Mouse (Mus musculus) CH12.LX (cell line): Measurements from ENCODE around the gene Ntn3.

Experiments
- CTCF ChIP-seq, 2 experiments: IDR thresholded peaks in 1 of 2; conservative IDR thresholded peaks in 1 of 2; 2 replicates each; pipeline ENCODE4 v1.5.1; 2011 to 2012; ENCODE audit warnings: low read depth in 2 of 2, low read length in 2 of 2, improper control_type of control experiment in 1 of 2, inconsistent platforms in 1 of 2, mild to moderate bottlenecking in 1 of 2, moderate library complexity in 1 of 2
- MYC ChIP-seq: IDR thresholded peaks from 2 replicates; pipeline ENCODE4 v1.6.1; 2011; ENCODE audit warnings: low read depth, mild to moderate bottlenecking, improper control_type of control experiment, low read length
- POLR2A ChIP-seq: IDR thresholded peaks from 2 replicates; pipeline ENCODE4 v1.6.1; 2011; ENCODE audit warnings: low read depth, mild to moderate bottlenecking, improper control_type of control experiment, low read length
- POLR2AphosphoS2 ChIP-seq: IDR thresholded peaks from 2 replicates; pipeline ENCODE4 v1.6.1; 2011; ENCODE audit warnings: low read depth, low read length, improper control_type of control experiment
- RCOR1 ChIP-seq: conservative IDR thresholded peaks from 2 replicates; pipeline ENCODE4 v1.6.1; 2012; ENCODE audit warnings: low read depth, mild to moderate bottlenecking, inconsistent platforms, low read length, improper control_type of control experiment
- SIN3A ChIP-seq: IDR thresholded peaks from 2 replicates; pipeline ENCODE4 v1.6.1; 2012; ENCODE audit warnings: low read length, improper control_type of control experiment, inconsistent platforms
- SMC3 ChIP-seq: IDR thresholded peaks from 2 replicates; pipeline ENCODE4 v1.6.1; 2011; ENCODE audit warnings: low read depth, low read length, improper control_type of control experiment
- UBTF ChIP-seq: IDR thresholded peaks from 2 replicates; pipeline ENCODE4 v1.6.1; 2012; ENCODE audit warnings: low read depth, mild to moderate bottlenecking, inconsistent platforms, low read length, improper control_type of control experiment, moderate library complexity
- ZC3H11A ChIP-seq: IDR thresholded peaks from 2 replicates; pipeline ENCODE4 v1.6.1; 2012; ENCODE audit warnings: low read depth, mild to moderate bottlenecking, inconsistent platforms, low read length, improper control_type of control experiment
- ZMIZ1 ChIP-seq: IDR thresholded peaks from 2 replicates; pipeline ENCODE4 v1.6.1; 2012; ENCODE audit warnings: low read depth, mild to moderate bottlenecking, inconsistent platforms, low read length, improper control_type of control experiment

- TF ChIP-seq UBTF: no peak
- no peak for TF ChIP-seq POLR2AphosphoS2
- no peak for TF ChIP-seq POLR2A
- TF ChIP-seq SMC3: no peak
- no peak for TF ChIP-seq MYC
- TF ChIP-seq CTCF (conservative IDR thresholded peaks at IDR 0.05 in 1 of 2, IDR thresholded peaks at IDR 0.05 in 1 of 2; ENCODE audit: low read depth in 2 of 2, low read length in 2 of 2): no peak
- no peak for TF ChIP-seq RCOR1
- TF ChIP-seq ZMIZ1: no peak
- TF ChIP-seq SIN3A: no peak
- TF ChIP-seq ZC3H11A: no peak
These were observed 41.3 kb downstream of the Ntn3 start for GRCm38 (mm10) chr17:24167891-24168505.
